Mouse (Mus musculus): ENCODE results near the gene Smim13.

- no peak for TF ChIP-seq ZC3H11A (IDR thresholded peaks at IDR 0.05; ENCODE audit: borderline replicate concordance, low read depth, low read length)
- no peak for TF ChIP-seq MAFK (IDR thresholded peaks at IDR 0.05; ENCODE audit: insufficient read depth, low read depth, low read length)
- TF ChIP-seq ZNF384 (IDR thresholded peaks at IDR 0.05; ENCODE audit: low read depth, low read length) = no peak
- no peak for TF ChIP-seq CHD2 (IDR thresholded peaks at IDR 0.05; ENCODE audit: low read depth, low read length)
These were observed 5.3 kb upstream of the Smim13 start for GRCm38 (mm10) chr13:41244306-41244830.
